Comparison of ENCODE assay signal across 21 mouse cellular contexts in the genomic region with DNA sequence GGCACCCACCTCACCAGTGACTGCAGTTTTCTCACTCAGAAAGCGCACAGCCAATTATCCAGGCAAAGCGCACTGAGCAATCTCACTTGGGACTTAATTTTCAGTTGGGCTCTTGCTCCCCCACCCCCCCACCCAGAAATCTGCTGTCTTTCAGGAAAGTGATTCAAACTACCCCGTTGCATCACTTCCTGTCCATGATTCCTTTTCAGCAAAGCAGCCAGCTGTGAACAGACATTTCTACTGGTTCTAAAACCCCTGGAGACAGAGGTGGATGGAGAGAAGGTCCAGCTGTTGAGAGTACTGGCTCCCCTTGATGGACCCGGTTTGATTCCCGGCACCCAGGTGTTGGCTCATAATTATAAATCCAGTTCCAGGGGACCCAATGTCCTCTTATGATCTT. TPM values are rescaled to one million over a fixed set of nuclear protein-coding genes. Genes with fewer than 3 reads are reported as not detected.
DNase-seq lines count a peak whose midpoint lies in the region; ATAC-seq and TF ChIP-seq lines count a peak whose summit lies in the region.
"Had no signal": no experiment of that assay in that cellular context is flagged by ENCODE, and none has a peak within 500 bp of the region (broad histone marks: within the 10 kb centered on the region; RNA-seq: fewer than 3 reads in every experiment).

No protein-coding gene starts in this region.

- no peaks in the 10 kb centered on the region for H3K9me3 ChIP-seq in heart, postnatal 0 days (replicated peaks; ENCODE audit: control insufficient read depth, low read length)
- no peaks in the 10 kb centered on the region for H3K9me3 ChIP-seq in heart, embryonic 12.5 days (replicated peaks)
- H3K9me3 ChIP-seq: embryonic facial prominence, embryonic 13.5 days; forebrain, embryonic 12.5 days; heart, embryonic 10.5 days; heart, embryonic 15.5 days; hindbrain, embryonic 13.5 days had no signal

- no peaks in the 10 kb centered on the region for H3K36me3 ChIP-seq in heart, postnatal 0 days (replicated peaks; ENCODE audit: control insufficient read depth, insufficient read depth, low read length)
- H3K36me3 ChIP-seq in heart, embryonic 12.5 days, result no peaks in the 10 kb centered on the region
- H3K36me3 ChIP-seq: embryonic facial prominence, embryonic 13.5 days; forebrain, embryonic 12.5 days; G1E; heart, embryonic 10.5 days; heart, embryonic 15.5 days; hindbrain, embryonic 13.5 days had no signal

- DNase-seq in heart, postnatal 0 days (ENCODE audit: low spot score), result peak; percentile 12
- DNase-seq in lung, postnatal 10 days, result peak; percentile 41
- DNase-seq in lung, postnatal 4 days, result no peak
- peak; percentile 2 for DNase-seq in lung, postnatal 25 days (ENCODE audit: low spot score)
- DNase-seq in adrenal gland, postnatal 10 days, result no peak
- no peak for DNase-seq in ovary, postnatal 14 days (ENCODE audit: low spot score)
- DNase-seq: adrenal gland, postnatal 14 days; cerebellum, adult 11-12 months; cerebellum, adult 9-10 months; cerebellum, postnatal 25 days; gastrocnemius, postnatal 10 days had no signal

- no peak overlapping the region for H3K4me3 ChIP-seq in heart, postnatal 0 days (ENCODE audit: low read depth, low read length)
- no peak overlapping the region for H3K4me3 ChIP-seq in heart, embryonic 12.5 days
- H3K4me3 ChIP-seq: embryonic facial prominence, embryonic 13.5 days; forebrain, embryonic 12.5 days; heart, embryonic 10.5 days; heart, embryonic 15.5 days; hindbrain, embryonic 13.5 days had no signal

- H3K27me3 ChIP-seq in heart, postnatal 0 days (ENCODE audit: control insufficient read depth, insufficient read depth, low read length), result no peaks in the 10 kb centered on the region
- H3K27me3 ChIP-seq in heart, embryonic 12.5 days (replicated peaks), result no peaks in the 10 kb centered on the region
- H3K27me3 ChIP-seq: embryonic facial prominence, embryonic 13.5 days; forebrain, embryonic 12.5 days; heart, embryonic 15.5 days; hindbrain, embryonic 13.5 days had no signal

- no peak for TF ChIP-seq EP300 in heart, postnatal 0 days (IDR thresholded peaks at IDR 0.05; ENCODE audit: low read depth)

- ATAC-seq in heart, postnatal 0 days (ENCODE audit: insufficient read depth, low read depth), result no peak
- ATAC-seq in heart, embryonic 12.5 days (ENCODE audit: insufficient number of reproducible peaks, low FRiP score), result no peak
- peak; percentile 58 for ATAC-seq in megakaryocyte progenitor cell, adult 5-6 weeks (replicated peaks; ENCODE audit: poor library complexity)
- ATAC-seq: forebrain, embryonic 16.5 days; hindbrain, postnatal 0 days had no signal

- TF ChIP-seq CTCF in heart, postnatal 0 days (IDR thresholded peaks at IDR 0.05; ENCODE audit: low read depth), result no peak

- H3K27ac ChIP-seq in heart, postnatal 0 days (ENCODE audit: low read depth), result no peak overlapping the region
- no peak overlapping the region for H3K27ac ChIP-seq in heart, embryonic 12.5 days (ENCODE audit: poor library complexity, severe bottlenecking)
- H3K27ac ChIP-seq: embryonic facial prominence, embryonic 13.5 days; forebrain, embryonic 12.5 days; heart, embryonic 10.5 days; heart, embryonic 15.5 days; hindbrain, embryonic 13.5 days; hindbrain, postnatal 0 days had no signal

- WGBS in heart, postnatal 0 days, result 68% methylated on average over 5 of the region's 5 CpGs
- WGBS in heart, embryonic 12.5 days, result 76% methylated on average over 5 of the region's 5 CpGs

- no peaks in the 10 kb centered on the region for H3K4me1 ChIP-seq in heart, postnatal 0 days (ENCODE audit: control insufficient read depth, insufficient read depth)
- H3K4me1 ChIP-seq in heart, embryonic 12.5 days (replicated peaks), result no peaks in the 10 kb centered on the region
- H3K4me1 ChIP-seq: embryonic facial prominence, embryonic 13.5 days; forebrain, embryonic 12.5 days; heart, embryonic 10.5 days; heart, embryonic 15.5 days; hindbrain, embryonic 13.5 days had no signal

- H3K4me2 ChIP-seq in heart, postnatal 0 days (ENCODE audit: low read depth, low read length), result no peak overlapping the region
- H3K4me2 ChIP-seq in heart, embryonic 12.5 days, result no peak overlapping the region
- H3K4me2 ChIP-seq: embryonic facial prominence, embryonic 13.5 days; forebrain, embryonic 12.5 days; heart, embryonic 15.5 days; hindbrain, embryonic 13.5 days had no signal

- no peak overlapping the region for H3K9ac ChIP-seq in heart, postnatal 0 days (replicated peaks; ENCODE audit: low read depth, low read length)
- no peak overlapping the region for H3K9ac ChIP-seq in heart, embryonic 12.5 days
- H3K9ac ChIP-seq: embryonic facial prominence, embryonic 13.5 days; forebrain, embryonic 12.5 days; heart, embryonic 15.5 days; hindbrain, embryonic 13.5 days had no signal

RNA-seq across cellular contexts. Expression of a gene that starts 13.6 kb away (rescaled TPM):
- total RNA-seq in heart, postnatal 0 days (2014; rRNA removed; ENCODE audit: low replicate concordance), result 2.9 and 6.5 TPM in 2 replicates
- 3.8 and 4.5 TPM in 2 replicates for polyA plus RNA-seq in heart, postnatal 0 days (2015; fragmentation: Nextera tagmentation; extraction: Ambion mirVana)
- 13.0 and 16.1 TPM in 2 replicates for polyA plus RNA-seq in heart, embryonic 12.5 days (2016; fragmentation: Nextera tagmentation; extraction: Ambion mirVana)
- total RNA-seq in megakaryocyte progenitor cell, adult 5-6 weeks (2015), result 22.6 and 26.3 TPM in 2 replicates
- total RNA-seq in megakaryocyte progenitor cell, adult 5-6 weeks (2017), result 28.4 and 35.1 TPM in 2 replicates
- total RNA-seq in adrenal gland, postnatal 10 days (2021), result 10 to 100 TPM in 1 of 2 experiments, 1 to 10 TPM in 1; 9.2 to 14.5 TPM

RNA-seq across cellular contexts. Expression of a gene that starts 44.4 kb away (rescaled TPM):
- total RNA-seq in heart, postnatal 0 days (2014; rRNA removed; ENCODE audit: low replicate concordance), result 82.6 and 92.3 TPM in 2 replicates
- polyA plus RNA-seq in heart, postnatal 0 days (2015; fragmentation: Nextera tagmentation; extraction: Ambion mirVana), result 63.9 and 76.3 TPM in 2 replicates
- polyA plus RNA-seq in heart, embryonic 12.5 days (2016; fragmentation: Nextera tagmentation; extraction: Ambion mirVana), result 54.1 and 59.3 TPM in 2 replicates
- total RNA-seq in megakaryocyte progenitor cell, adult 5-6 weeks (2015), result 40.5 and 58.5 TPM in 2 replicates
- total RNA-seq in megakaryocyte progenitor cell, adult 5-6 weeks (2017), result 75.9 and 78.3 TPM in 2 replicates
- total RNA-seq in adrenal gland, postnatal 10 days (2021), result 100 to 1,000 TPM; 298 to 336 TPM

RNA-seq across cellular contexts. Expression of a gene that starts 50.0 kb away (rescaled TPM):
- 8.5 and 14.7 TPM in 2 replicates for total RNA-seq in heart, postnatal 0 days (2014; rRNA removed; ENCODE audit: low replicate concordance)
- 49.2 and 50.7 TPM in 2 replicates for polyA plus RNA-seq in heart, postnatal 0 days (2015; fragmentation: Nextera tagmentation; extraction: Ambion mirVana)
- polyA plus RNA-seq in heart, embryonic 12.5 days (2016; fragmentation: Nextera tagmentation; extraction: Ambion mirVana), result 49.1 and 56.6 TPM in 2 replicates
- total RNA-seq in megakaryocyte progenitor cell, adult 5-6 weeks (2015), result 31.0 and 34.5 TPM in 2 replicates
- 12.4 and 12.5 TPM in 2 replicates for total RNA-seq in megakaryocyte progenitor cell, adult 5-6 weeks (2017)
- 10 to 100 TPM; 83.4 to 84.7 TPM for total RNA-seq in adrenal gland, postnatal 10 days (2021)

Comparison
In these comparisons a context has a peak if more than half of its experiments do, and no peak if none do; other contexts are left out.
1. DNase-seq: peak in heart, postnatal 0 days (single experiment), lung, postnatal 10 days (single experiment) and lung, postnatal 25 days (single experiment); none in lung, postnatal 4 days (0 of 2), adrenal gland, postnatal 10 days (single experiment) and ovary, postnatal 14 days (single experiment).